Mouse (Mus musculus): ENCODE measurements around the gene Gm45716.

GRCm38 (mm10) chr11:90184756-90185155 is 2.7 kb upstream of the Gm45716 start:
- TF ChIP-seq CTCF (IDR thresholded peaks at IDR 0.05; ENCODE audit: insufficient read depth, low read length) (no peak), POLR2A (IDR thresholded peaks at IDR 0.05; ENCODE audit: borderline replicate concordance, extremely low read depth, low read depth, low read length) (no peak)

Data from lung, adult 2 months (tissue).